Mouse (Mus musculus) heart, postnatal 0 days (tissue): ENCODE measurements around the gene Zfyve27.

Source experiments
- CTCF ChIP-seq: IDR thresholded peaks from 2 replicates; pipeline ENCODE4 v1.5.1; 2016; ENCODE audit warnings: antibody characterized with exemption, control low read depth, low read depth
- EP300 ChIP-seq: IDR thresholded peaks from 2 replicates; pipeline ENCODE4 v1.6.1; 2016; ENCODE audit warnings: antibody characterized with exemption, low read depth

DNA sequence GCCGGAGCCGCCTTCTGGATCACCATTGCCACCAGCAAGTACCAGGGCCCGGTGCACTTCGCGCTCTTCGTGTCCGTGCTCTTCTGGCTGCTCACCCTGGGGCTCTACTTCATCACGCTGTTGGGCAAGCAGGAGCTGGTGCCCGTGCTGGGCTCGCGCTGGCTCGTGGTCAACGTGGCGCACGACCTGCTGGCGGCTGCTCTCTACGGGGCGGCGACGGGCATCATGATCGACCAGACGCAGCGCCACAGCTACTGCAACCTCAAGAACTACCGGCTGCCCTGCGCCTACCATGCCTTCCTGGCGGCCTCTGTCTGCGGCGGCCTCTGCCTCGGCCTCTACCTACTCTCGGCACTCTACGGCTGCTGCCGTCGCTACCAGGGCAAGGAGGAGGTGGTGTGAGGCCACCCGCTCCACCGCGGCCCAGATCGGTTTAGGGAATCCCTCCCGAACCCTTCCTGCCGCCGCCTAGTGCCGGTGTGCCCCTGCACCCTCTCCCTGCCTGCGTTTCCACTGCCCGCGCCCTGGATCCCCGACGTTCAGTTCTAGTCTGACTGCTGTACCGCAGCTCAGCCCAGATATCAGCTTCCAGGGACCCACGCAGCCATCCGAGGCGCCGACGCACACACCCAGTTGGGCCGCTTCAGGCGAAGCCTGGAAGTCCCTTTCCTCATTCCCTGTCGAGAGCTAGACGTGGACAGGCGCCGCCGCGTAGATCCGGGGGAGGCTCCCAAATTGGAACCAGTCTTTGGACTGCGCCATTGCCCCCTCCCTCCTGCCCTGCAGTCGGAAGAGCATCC, 15.8 kb upstream of the Zfyve27 start:
- TF ChIP-seq CTCF (no peak), EP300 (no peak)
